Mouse (Mus musculus) liver, embryonic 12.5 days (tissue): ENCODE results near the gene Iah1. TPM values are rescaled to one million over a fixed set of nuclear protein-coding genes. Genes with fewer than 3 reads are reported as not detected.

ENCODE experiments used
- ATAC-seq: fragments of 200-750 bp; cut with Nextera tagmentation; 2 replicates; pipeline ENCODE4 v1.8.0; 2017; ENCODE audit warnings: moderate number of reproducible peaks, mild to moderate bottlenecking, moderate library complexity
- H3K27ac ChIP-seq: fragments of 300-500 bp; sonication (generic); 2 replicates; pipeline ENCODE4 v1.5.1; 2016; ENCODE audit warnings: mild to moderate bottlenecking
- H3K27me3 ChIP-seq: fragments of 300-500 bp; sonication (generic); replicated peaks from 2 replicates; pipeline ENCODE4 v1.6.1; 2016; ENCODE audit warnings: mild to moderate bottlenecking, moderate library complexity
- H3K36me3 ChIP-seq: fragments of 300-500 bp; sonication (generic); 2 replicates; pipeline ENCODE4 v1.6.1; 2016; ENCODE audit warnings: mild to moderate bottlenecking, moderate library complexity
- H3K4me1 ChIP-seq: fragments of 300-500 bp; sonication (generic); 2 replicates; pipeline ENCODE4 v1.6.1; 2016
- H3K4me2 ChIP-seq: fragments of 300-500 bp; sonication (generic); 2 replicates; pipeline ENCODE4 v1.6.1; 2016; ENCODE audit warnings: mild to moderate bottlenecking, moderate library complexity
- H3K4me3 ChIP-seq: fragments of 300-500 bp; sonication (generic); 2 replicates; pipeline ENCODE4 v1.5.1; 2016; ENCODE audit warnings: mild to moderate bottlenecking, moderate library complexity
- H3K9ac ChIP-seq: fragments of 300-500 bp; sonication (generic); 2 replicates; pipeline ENCODE4 v1.6.1; 2016; ENCODE audit warnings: mild to moderate bottlenecking, moderate library complexity
- H3K9me3 ChIP-seq: fragments of 300-500 bp; sonication (generic); replicated peaks from 2 replicates; pipeline ENCODE4 v1.6.1; 2016; ENCODE audit warnings: mild to moderate bottlenecking, moderate library complexity
- WGBS: fragments of 180-500 bp; shearing (Covaris S2); methylation state at CpG from one replicate; pipeline ENCODE4 v1.1.7; 2016; ENCODE audit not compliant: insufficient replicate concordance; 5-methylcytosine and 5-hydroxymethylcytosine counted together
- polyA plus RNA-seq: library from polyadenylated mRNA; unstranded; fragments of >200 nt; fragmentation: Nextera tagmentation; extraction: Ambion mirVana; gene quantifications from 2 replicates; pipeline ENCODE4 v1.2.1, GENCODE M21; 2016

The Iah1 gene
- polyA plus RNA-seq, 1 experiment from 2014 or later: 31.4 TPM

- Histone ChIP-seq H3K27me3 (no peaks in the 10 kb centered on the region), H3K9ac (no peak overlapping the region), H3K9me3 (peaks cover 3% of the 10 kb centered on the region; the same call in 1 of the 2 replicates), H3K4me2 (no peak overlapping the region), H3K4me1 (no peaks in the 10 kb centered on the region), H3K36me3 (peaks cover 78% of the 10 kb centered on the region), H3K4me3 (no peak overlapping the region), H3K27ac (no peak overlapping the region)
- ATAC-seq: no peak
- 89% methylated on average over 7 of the region's 7 CpGs for WGBS
Measured at GRCm38 (mm10) chr12:21346972-21347371, 30.8 kb downstream of the Iah1 start.

DNA sequence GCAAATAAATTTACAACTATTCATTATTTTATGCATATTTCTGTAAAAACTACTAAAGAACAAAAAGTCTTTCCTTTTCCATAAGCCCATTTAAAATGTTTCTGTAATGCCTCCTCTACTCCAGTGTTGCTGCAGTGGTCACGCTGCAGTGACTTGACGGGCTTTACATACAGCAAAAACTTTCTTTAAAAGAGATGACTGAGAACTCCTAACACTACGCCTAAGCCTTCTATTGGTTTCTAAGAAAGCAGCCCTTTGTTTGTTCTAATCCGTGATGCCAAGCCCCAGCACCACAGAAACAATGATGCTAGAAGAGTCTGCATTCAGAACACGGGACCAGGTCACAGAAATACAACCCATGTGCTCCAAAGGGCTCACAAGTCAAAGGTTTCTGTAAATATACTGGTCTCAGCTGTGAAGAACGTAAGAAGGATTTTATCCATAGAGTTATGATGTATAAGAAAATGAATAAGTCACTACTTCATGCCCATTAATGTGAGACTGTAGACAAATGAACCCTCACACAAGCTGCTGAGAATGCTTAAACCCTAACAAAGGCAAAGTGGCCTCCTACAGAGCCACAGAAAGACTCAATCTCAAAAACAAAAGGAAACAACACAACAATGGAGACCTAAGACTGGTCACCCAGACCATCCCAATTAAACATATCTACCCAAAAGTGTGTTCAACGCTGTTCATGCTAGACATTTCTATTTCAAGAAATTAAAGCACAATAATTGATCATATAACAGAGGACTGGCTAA, 34.1 kb downstream of the Iah1 start:
- Histone ChIP-seq H3K4me2 (no peak overlapping the region), H3K27me3 (no peaks in the 10 kb centered on the region), H3K4me1 (no peaks in the 10 kb centered on the region), H3K9ac (no peak overlapping the region), H3K27ac (no peak overlapping the region), H3K9me3 (peaks cover 8% of the 10 kb centered on the region; the same call in 1 of the 2 replicates), H3K36me3 (peaks cover 84% of the 10 kb centered on the region), H3K4me3 (no peak overlapping the region)
- 84% methylated on average over 7 of the region's 7 CpGs for WGBS
- no peak for ATAC-seq

GRCm38 (mm10) chr12:21353681-21354080, 37.5 kb downstream of the Iah1 start:
- Histone ChIP-seq H3K4me3 (no peak overlapping the region), H3K27me3 (no peaks in the 10 kb centered on the region), H3K9ac (no peak overlapping the region), H3K27ac (no peak overlapping the region), H3K9me3 (peaks cover 8% of the 10 kb centered on the region; the same call in 1 of the 2 replicates), H3K36me3 (peaks cover 75% of the 10 kb centered on the region), H3K4me1 (no peaks in the 10 kb centered on the region), H3K4me2 (no peak overlapping the region)
- 92% methylated on average over 8 of the region's 8 CpGs for WGBS
- ATAC-seq: no peak

GRCm38 (mm10) chr12:21362686-21363085, 46.5 kb downstream of the Iah1 start:
- no peak overlapping the region for H3K27ac ChIP-seq
- H3K4me3 ChIP-seq: no peak overlapping the region
- H3K27me3 ChIP-seq: no peaks in the 10 kb centered on the region
- H3K4me1 ChIP-seq: peaks cover 13% of the 10 kb centered on the region
- no peak overlapping the region for H3K9ac ChIP-seq
- no peak for ATAC-seq
- no peak overlapping the region for H3K4me2 ChIP-seq
- H3K36me3 ChIP-seq: peaks cover 32% of the 10 kb centered on the region
- 62% methylated on average over 2 of the region's 2 CpGs for WGBS
- no peaks in the 10 kb centered on the region for H3K9me3 ChIP-seq

DNA sequence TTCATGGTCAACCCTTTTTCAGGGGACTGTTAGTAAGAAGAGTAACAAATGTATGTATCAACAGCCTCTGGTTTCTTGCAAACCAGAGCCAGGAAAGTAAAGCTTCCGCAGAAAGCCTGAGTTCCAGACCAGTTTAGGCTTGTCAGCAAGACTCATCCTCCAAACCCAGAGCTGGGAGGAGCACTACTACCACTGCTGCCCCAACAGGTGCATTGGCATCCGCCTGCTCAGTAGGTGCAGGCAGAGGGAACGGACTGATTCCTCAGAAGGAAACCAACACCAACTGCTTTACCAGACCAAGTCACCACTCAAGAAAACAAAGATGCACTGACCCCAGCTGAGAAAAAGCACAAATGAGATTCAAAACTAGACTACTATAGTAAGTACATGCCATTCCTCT, 47.0 kb downstream of the Iah1 start:
- no peak for ATAC-seq
- Histone ChIP-seq H3K4me3 (no peak overlapping the region), H3K9me3 (no peaks in the 10 kb centered on the region), H3K4me1 (peaks cover 13% of the 10 kb centered on the region), H3K36me3 (peaks cover 30% of the 10 kb centered on the region), H3K27ac (no peak overlapping the region), H3K4me2 (no peak overlapping the region), H3K9ac (no peak overlapping the region), H3K27me3 (no peaks in the 10 kb centered on the region)
- whole genome bisulfite sequencing: 76% methylated on average over 3 of the region's 3 CpGs

DNA sequence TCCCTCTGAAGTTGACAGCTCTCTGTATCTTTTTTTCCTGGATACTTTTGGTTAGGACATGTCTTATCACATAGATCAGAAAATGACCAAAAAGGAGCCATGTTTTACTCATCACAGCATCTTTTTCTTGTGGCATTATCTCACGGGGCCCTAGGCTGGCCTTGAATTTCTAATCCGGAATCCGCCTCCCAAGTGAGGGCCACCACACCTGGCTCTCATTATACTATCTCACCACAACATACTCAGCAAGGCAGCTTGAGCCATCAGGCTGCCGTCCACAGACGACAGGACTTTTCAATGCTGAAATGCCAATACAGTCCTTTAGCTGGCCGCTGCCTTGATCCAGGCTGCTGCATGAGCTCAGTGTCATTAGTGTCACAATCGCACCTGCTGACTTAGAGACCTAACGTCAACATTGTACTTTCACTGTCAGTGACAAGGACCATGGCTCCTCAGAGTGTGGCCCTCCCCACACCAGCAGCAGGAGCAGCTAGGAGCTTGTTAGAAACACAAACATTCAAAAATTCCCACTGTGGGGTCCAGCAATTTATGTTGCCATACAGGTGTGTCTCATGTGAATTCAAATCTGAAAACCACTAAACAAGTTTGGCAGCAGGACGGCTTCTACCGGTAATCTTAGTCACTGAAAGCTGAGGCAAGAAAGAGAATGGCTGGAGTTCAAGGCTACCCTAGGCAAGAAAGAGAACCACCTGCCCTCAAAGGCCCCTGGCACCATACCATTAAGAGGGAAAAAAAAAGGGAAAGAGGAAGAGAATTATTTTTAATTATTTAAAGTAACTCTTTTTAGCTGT, 48.6 kb downstream of the Iah1 start:
- peak; percentile 54 for ATAC-seq
- H3K4me1 ChIP-seq: peaks cover 18% of the 10 kb centered on the region
- H3K9me3 ChIP-seq: no peaks in the 10 kb centered on the region
- H3K27me3 ChIP-seq: no peaks in the 10 kb centered on the region
- peak overlapping the region; percentile 8; the same call in 1 of the 2 replicates for H3K4me2 ChIP-seq
- WGBS: 69% methylated on average over 10 of the region's 10 CpGs
- no peak overlapping the region for H3K9ac ChIP-seq
- H3K36me3 ChIP-seq: peaks cover 24% of the 10 kb centered on the region
- no peak overlapping the region for H3K4me3 ChIP-seq
- H3K27ac ChIP-seq: no peak overlapping the region

GRCm38 (mm10) chr12:21368376-21369086, 52.3 kb downstream of the Iah1 start:
- 90% methylated on average over 9 of the region's 9 CpGs for WGBS
- H3K9ac ChIP-seq: no peak overlapping the region
- H3K9me3 ChIP-seq: no peaks in the 10 kb centered on the region
- H3K4me2 ChIP-seq: no peak overlapping the region
- H3K36me3 ChIP-seq: peaks cover 11% of the 10 kb centered on the region; the same call in 1 of the 2 replicates
- no peak for ATAC-seq
- peaks cover 31% of the 10 kb centered on the region for H3K4me1 ChIP-seq
- H3K4me3 ChIP-seq: no peak overlapping the region
- H3K27me3 ChIP-seq: no peaks in the 10 kb centered on the region
- peak overlapping the region; percentile 43; the same call in 1 of the 2 replicates for H3K27ac ChIP-seq

DNA sequence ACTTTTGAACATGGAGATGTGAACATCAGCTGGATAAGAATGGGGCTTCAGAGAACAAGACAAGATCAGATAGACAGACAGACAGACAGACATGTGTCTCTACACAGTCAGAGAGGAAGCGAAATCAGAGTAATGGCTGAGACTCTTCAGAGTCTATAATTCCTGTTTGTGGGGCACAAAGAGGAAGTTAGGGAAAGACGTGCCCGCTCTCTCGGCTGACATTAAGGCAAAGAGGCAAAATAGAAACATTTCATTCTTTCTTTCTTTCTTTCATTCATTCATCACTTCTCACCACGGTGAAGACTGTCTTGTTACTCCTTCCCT, 52.9 kb downstream of the Iah1 start:
- 50% methylated on average over 5 of the region's 5 CpGs for whole genome bisulfite sequencing
- H3K36me3 ChIP-seq: peaks cover 7% of the 10 kb centered on the region; the same call in 1 of the 2 replicates
- no peak for ATAC-seq
- no peaks in the 10 kb centered on the region for H3K27me3 ChIP-seq
- no peaks in the 10 kb centered on the region for H3K9me3 ChIP-seq
- peaks cover 31% of the 10 kb centered on the region for H3K4me1 ChIP-seq
- H3K9ac ChIP-seq: no peak overlapping the region
- H3K27ac ChIP-seq: no peak overlapping the region
- H3K4me2 ChIP-seq: no peak overlapping the region
- no peak overlapping the region for H3K4me3 ChIP-seq

GRCm38 (mm10) chr12:21370035-21370611, 53.9 kb downstream of the Iah1 start:
- no peak overlapping the region for H3K27ac ChIP-seq
- H3K36me3 ChIP-seq: peaks cover 2% of the 10 kb centered on the region; the same call in 1 of the 2 replicates
- no peak for ATAC-seq
- H3K9me3 ChIP-seq: no peaks in the 10 kb centered on the region
- no peak overlapping the region for H3K9ac ChIP-seq
- 89% methylated on average over 1 of the region's 1 CpGs for WGBS
- peaks cover 30% of the 10 kb centered on the region for H3K4me1 ChIP-seq
- no peaks in the 10 kb centered on the region for H3K27me3 ChIP-seq
- no peak overlapping the region for H3K4me3 ChIP-seq
- no peak overlapping the region for H3K4me2 ChIP-seq

DNA sequence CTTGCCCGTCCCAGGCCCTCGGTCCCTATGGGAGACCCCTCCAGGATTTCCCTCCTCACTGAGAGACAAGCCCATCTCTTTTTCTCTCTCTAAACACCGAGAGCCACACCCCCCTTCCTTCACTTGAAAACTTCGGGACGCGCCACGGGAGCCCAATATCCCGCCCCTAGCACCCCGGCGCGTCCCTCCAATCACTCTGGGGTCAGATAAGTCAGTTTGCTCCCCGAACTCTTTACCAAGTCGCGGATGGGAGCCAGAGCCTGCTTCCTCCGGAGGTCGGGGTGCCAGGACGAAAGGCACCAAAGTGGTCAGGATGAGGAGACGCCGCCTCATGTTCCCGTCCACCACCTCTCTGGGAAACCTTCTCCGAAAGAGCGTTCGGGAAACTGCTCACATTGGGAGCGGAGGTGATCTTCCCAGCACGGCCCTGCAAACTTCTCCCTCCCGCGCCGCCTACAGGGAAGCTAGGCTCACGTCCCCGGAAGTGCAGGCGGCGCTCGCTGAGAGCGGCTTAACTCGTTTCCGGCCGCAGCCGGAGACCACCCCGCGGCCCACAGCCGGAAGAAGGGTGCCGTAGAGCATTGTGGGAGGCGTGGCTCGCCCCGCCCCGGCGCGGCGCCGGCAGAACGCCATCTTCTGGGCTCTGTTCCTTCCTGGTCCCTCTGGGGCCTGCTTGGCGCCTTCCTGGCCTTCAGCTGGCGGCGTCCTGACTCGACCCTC, 57.1 kb downstream of the Iah1 start, which contains the start of gene Adam17:
TSS of gene Adam17 (minus strand) at position 533 of the 720 bp plus-strand sequence.
- Histone ChIP-seq H3K9ac (peak within 1 kb of the TSS; percentile 86), H3K4me1 (peaks cover 52% of the 10 kb centered on the region), H3K4me3 (peak within 1 kb of the TSS; percentile 76), H3K4me2 (peak within 1 kb of the TSS; percentile 87), H3K27me3 (no peaks in the 10 kb centered on the region), H3K36me3 (peaks cover 2% of the 10 kb centered on the region; the same call in 1 of the 2 replicates), H3K9me3 (no peaks in the 10 kb centered on the region), H3K27ac (peak within 1 kb of the TSS; percentile 94)
- WGBS: under 1% methylated on average over 55 of the region's 55 CpGs
- ATAC-seq: peak; percentile 97
